Mouse (Mus musculus): ENCODE results near the gene Gm20388.

DNA sequence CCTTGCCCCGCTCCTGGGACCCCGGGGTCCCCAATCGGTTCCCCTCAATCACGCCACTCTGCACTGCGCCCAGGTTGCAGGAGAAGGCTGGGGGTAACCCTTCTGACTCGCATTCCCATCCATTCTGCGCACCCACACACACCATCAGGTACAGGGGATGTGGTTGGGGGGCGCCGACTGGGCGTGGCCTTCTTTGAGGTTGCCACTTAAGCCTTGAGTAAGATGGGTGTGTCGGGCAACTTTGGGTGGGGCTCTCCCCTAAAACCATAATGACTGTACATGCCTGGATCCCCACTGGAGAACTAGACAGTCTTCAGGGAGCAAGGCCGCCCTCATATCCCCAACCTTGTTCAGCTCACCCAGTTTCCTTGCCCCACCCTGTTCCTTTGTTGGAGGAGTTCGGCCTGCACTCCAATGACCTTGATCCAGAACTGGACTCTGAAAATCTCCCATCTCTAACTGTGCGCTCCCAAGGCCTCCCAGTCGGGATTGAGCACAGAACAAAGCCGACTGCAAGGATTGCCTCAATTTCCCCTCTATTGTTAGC, 3501.2 kb downstream of the Gm20388 start:
- TF ChIP-seq CTCF (IDR thresholded peaks at IDR 0.05; ENCODE audit: low read depth) = no peak
- TF ChIP-seq EP300 (optimal IDR thresholded peaks at IDR 0.05) = no peak
